Mouse (Mus musculus) lung, adult 2 months (tissue): ENCODE data around the gene Litaf. TPM values are rescaled to one million over a fixed set of nuclear protein-coding genes. Genes with fewer than 3 reads are reported as not detected.
"Not testable (repeated sequence)": the region's sequence is repeated elsewhere in the genome, so short reads cannot be mapped to it uniquely, and the experiment has no call there.

Experiments
- DNase-seq: peaks from one replicate; pipeline ENCODE4 v3.0.0; 2022
- H3K4me1 ChIP-seq: fragments of 200-500 bp; 2 replicates; pipeline ENCODE4 v1.6.1; 2011; ENCODE audit warnings: low read length; ENCODE audit not compliant: control insufficient read depth, insufficient read depth
- H3K4me3 ChIP-seq: fragments of 200-500 bp; replicated peaks from 2 replicates; pipeline ENCODE3; 2011; ENCODE audit warnings: low read depth, mild to moderate bottlenecking, control low read depth, low read length; ENCODE audit errors: extremely low read depth
- CTCF ChIP-seq: fragments of 200-500 bp; IDR thresholded peaks from 2 replicates; pipeline ENCODE4 v1.5.1; 2011; ENCODE audit warnings: mild to moderate bottlenecking, low read length, control low read depth; ENCODE audit not compliant: insufficient read depth
- POLR2A ChIP-seq: fragments of 200-500 bp; IDR thresholded peaks from 2 replicates; pipeline ENCODE4 v1.6.1; 2011; ENCODE audit warnings: low read depth, mild to moderate bottlenecking, control low read depth, low read length, borderline replicate concordance; ENCODE audit errors: extremely low read depth
- WGBS: fragments of 180-500 bp; shearing (Covaris S2); methylation state at CpG from one replicate; pipeline ENCODE4 v1.1.7; 2018; 5-methylcytosine and 5-hydroxymethylcytosine counted together
- polyA plus RNA-seq: library from polyadenylated mRNA; depleted of rRNA; stranded (reverse); fragments of >200 nt; gene quantifications from 2 replicates; pipeline ENCODE4 v1.2.3, GENCODE M21; 2012

Litaf gene
- polyA plus RNA-seq, 1 experiment: 215 TPM

- Histone ChIP-seq H3K4me1 (peaks cover 26% of the 10 kb centered on the region), H3K4me3 (no peak overlapping the region)
- WGBS: 68% methylated on average over 6 of the region's 6 CpGs
- TF ChIP-seq POLR2A (no peak), CTCF (no peak)
- DNase-seq: no peak
Measured at GRCm38 (mm10) chr16:10972259-10972658, 93.7 kb downstream of the Litaf start.

DNA sequence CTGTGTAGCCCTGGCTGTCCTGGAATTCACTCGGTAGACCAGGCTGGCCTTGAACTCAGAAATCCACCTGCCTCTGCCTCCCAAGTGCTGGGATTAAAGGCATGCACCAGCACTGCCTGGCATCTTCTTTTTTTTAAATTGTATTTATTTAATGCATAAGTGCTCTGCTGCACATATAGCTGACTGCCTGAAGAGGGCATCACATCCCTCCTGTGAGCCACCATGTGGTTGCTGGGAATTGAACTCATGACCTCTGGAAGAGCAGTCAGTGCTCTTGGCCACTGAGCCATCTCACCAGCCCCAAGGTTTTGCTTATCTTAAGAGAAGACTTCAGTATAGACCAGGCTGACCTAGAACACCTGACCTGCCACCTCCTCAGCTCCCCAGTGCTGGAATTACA, 96.0 kb downstream of the Litaf start:
- H3K4me1 ChIP-seq: peaks cover 20% of the 10 kb centered on the region
- WGBS: 52% methylated on average over 1 of the region's 1 CpGs
- peak; percentile 15; the same call in 1 of the 2 replicates for TF ChIP-seq CTCF
- H3K4me3 ChIP-seq, DNase-seq: not testable (repeated sequence)

GRCm38 (mm10) chr16:10969342-10969741, 96.6 kb downstream of the Litaf start:
- Histone ChIP-seq H3K4me3 (no peak overlapping the region), H3K4me1 (peaks cover 17% of the 10 kb centered on the region)
- DNase-seq: no peak
- no peak for TF ChIP-seq POLR2A
- no peak for TF ChIP-seq CTCF
- 39% methylated on average over 5 of the region's 5 CpGs for WGBS

DNA sequence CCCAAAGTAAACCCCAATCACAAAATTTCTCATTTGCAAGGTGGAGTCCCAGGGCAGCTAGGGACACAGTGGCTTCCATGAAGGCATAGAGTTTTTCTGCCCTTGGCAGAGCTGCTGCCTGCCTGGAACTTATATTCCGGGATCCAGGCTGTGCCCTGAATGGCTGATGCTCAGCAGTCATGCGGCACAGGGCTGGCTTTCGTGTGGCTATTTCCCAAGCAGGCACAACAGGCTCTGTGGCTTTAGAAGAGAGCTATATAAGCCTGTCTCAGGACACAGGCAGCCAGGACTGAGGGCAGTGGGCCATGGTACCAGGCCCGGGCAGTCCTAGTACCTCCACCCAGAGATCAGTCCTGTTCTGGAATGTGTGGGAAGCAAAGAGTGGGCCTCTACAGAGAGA, 97.7 kb downstream of the Litaf start:
- DNase-seq: no peak
- TF ChIP-seq POLR2A (no peak), CTCF (no peak)
- 57% methylated on average over 4 of the region's 4 CpGs for WGBS
- Histone ChIP-seq H3K4me3 (no peak overlapping the region), H3K4me1 (peaks cover 14% of the 10 kb centered on the region)

GRCm38 (mm10) chr16:10967756-10968155, 98.2 kb downstream of the Litaf start:
- TF ChIP-seq CTCF (no peak), POLR2A (no peak)
- no peak overlapping the region for H3K4me3 ChIP-seq
- whole genome bisulfite sequencing: 77% methylated on average over 7 of the region's 7 CpGs
- H3K4me1 ChIP-seq: peaks cover 14% of the 10 kb centered on the region
- DNase-seq: no peak

DNA sequence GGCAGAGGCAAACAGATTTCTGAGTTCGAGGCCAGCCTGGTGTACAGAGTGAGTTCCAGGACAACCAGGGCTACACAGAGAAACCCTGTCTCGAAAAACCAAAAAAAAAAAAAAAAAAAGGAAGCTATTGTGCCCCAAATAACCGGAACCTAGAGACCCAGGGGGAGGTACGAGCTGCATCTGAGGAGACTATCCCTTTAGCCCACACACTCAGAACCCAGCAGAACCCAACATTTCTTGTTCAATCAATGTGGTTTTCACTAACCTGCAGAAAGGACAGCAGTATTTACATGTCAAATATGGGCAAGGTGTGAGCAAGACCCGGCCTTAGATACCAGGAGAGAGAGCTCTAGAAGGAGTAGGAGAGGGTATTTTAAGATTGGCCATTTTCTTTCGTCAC, 98.9 kb downstream of the Litaf start:
- H3K4me3 ChIP-seq: no peak overlapping the region
- WGBS: 67% methylated on average over 6 of the region's 6 CpGs
- TF ChIP-seq POLR2A (no peak), CTCF (no peak)
- H3K4me1 ChIP-seq: peaks cover 14% of the 10 kb centered on the region
- DNase-seq: no peak

DNA sequence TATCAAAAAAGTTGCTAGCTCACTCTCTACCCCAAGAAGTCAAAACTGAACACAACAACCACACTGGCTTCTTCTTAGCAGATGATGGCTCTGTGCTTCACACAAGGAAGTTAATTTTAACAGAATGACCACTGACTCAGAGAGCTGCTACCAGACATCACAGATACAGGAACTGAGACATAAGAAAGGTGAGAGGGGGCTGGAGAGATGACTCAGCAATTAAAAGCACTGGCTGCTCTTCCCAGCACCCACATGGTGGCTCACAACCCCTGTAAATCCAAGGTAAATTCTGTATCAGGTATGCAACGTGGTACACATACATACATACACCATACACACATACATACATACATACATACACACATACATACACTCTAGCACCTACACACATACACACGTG, 100.9 kb downstream of the Litaf start:
- no peak for DNase-seq
- 76% methylated on average over 2 of the region's 2 CpGs for WGBS
- TF ChIP-seq POLR2A (no peak), CTCF (no peak)
- H3K4me1 ChIP-seq: peaks cover 13% of the 10 kb centered on the region
- no peak overlapping the region for H3K4me3 ChIP-seq

DNA sequence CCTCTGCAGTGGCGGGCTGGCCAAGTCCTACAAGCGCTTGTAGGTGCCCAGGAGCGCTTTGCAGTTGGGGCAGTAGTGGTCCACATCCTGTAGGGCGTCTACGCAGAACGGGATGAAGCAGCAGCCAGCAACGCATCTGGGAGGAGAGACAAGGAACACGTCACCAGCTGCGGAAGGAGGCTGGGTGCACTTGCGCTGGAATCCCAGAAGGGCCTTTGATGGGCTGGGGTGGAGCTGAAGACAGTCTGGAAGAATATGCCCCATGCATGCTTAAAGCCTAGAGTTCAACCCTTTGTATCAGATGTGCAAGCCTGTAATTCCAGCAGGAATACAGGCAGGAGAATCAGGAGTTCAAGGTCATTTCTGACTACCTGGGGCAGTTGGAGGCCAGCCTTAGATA, 105.0 kb downstream of the Litaf start:
- Histone ChIP-seq H3K4me3 (no peak overlapping the region), H3K4me1 (no peaks in the 10 kb centered on the region; the same call in 1 of the 2 replicates)
- WGBS: 90% methylated on average over 10 of the region's 10 CpGs
- TF ChIP-seq POLR2A (no peak), CTCF (no peak)
- DNase-seq: no peak

GRCm38 (mm10) chr16:10958763-10959440, 107.1 kb downstream of the Litaf start:
- no peak for TF ChIP-seq POLR2A
- no peak for TF ChIP-seq CTCF
- 64% methylated on average over 7 of the region's 7 CpGs for WGBS

DNA sequence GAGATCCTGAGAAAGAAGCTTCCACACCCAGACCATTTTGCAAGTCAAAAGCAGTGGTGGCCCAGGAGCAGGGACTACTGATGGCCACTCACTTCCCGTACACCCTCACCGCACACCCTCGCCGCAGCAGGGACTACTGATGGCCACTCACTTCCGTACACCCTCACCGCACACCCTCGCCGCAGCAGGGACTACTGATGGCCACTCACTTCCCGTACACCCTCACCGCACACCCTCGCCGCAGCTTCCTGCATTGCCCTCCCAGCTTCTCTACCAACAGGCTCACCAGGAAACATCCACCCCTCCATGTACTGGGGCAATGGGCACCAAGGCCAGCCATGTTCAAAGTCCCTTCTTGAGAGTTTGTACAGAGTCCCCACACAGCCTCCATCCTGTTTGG, 107.7 kb downstream of the Litaf start:
- not testable (repeated sequence) for H3K4me3 ChIP-seq, H3K4me1 ChIP-seq, DNase-seq
- 84% methylated on average over 12 of the region's 12 CpGs for WGBS

More at GRCm38 (mm10) chr16:10958763-10959440, 107.1 kb downstream of the Litaf start:
- H3K4me3 ChIP-seq: no peak overlapping the region
- H3K4me1 ChIP-seq: no peaks in the 10 kb centered on the region; the same call in 1 of the 2 replicates
- no peak for DNase-seq

DNA sequence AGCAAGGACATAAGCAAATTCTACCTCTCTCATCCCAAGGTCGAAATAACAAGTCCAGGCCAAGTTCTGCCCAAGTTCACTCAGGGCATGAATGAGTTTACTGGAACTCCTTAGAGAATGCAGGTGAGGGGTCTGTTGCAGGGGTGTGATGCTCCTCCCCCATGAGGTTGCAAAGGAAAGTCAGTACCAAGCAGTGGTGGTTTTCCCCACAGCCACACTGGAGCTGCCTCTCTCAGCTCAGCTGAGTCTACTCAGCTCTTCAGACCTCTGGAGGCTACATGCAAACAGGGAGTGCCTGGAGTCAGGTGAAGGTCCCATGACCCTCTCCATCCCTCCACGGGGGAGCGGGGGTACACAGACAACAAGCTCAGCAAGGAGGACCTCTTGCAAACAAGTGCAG, 108.2 kb downstream of the Litaf start:
- TF ChIP-seq POLR2A: no peak
- no peak for TF ChIP-seq CTCF
- Histone ChIP-seq H3K4me1 (no peaks in the 10 kb centered on the region; the same call in 1 of the 2 replicates), H3K4me3 (no peak overlapping the region)
- DNase-seq: no peak
- WGBS: 82% methylated on average over 3 of the region's 3 CpGs
